Mouse (Mus musculus) thymus, postnatal 14 days (tissue): Measurements from ENCODE around the gene Pltp.
"Not testable (repeated sequence)": the region's sequence is repeated elsewhere in the genome, so short reads cannot be mapped to it uniquely, and the experiment has no call there.

Experiments
- DNase-seq: peaks from one replicate; pipeline ENCODE4 v3.0.0; 2021

Pltp gene

GRCm38 (mm10) chr2:164804533-164805331 lies 52.8 kb downstream of the Pltp start, which contains the start of the genes Acot8 and Zswim3:
TSS of gene Acot8 (minus strand) at chr2:164804882.
TSS of gene Zswim3 (plus strand) at chr2:164805098.
- peak; percentile 99 for DNase-seq

- DNase-seq: no peak
Measured at GRCm38 (mm10) chr2:164803921-164804313, 53.6 kb downstream of the Pltp start.

- DNase-seq: no peak
Measured at GRCm38 (mm10) chr2:164803201-164803920, 54.1 kb downstream of the Pltp start.

- DNase-seq: no peak
Measured at GRCm38 (mm10) chr2:164800252-164801004, 57.1 kb downstream of the Pltp start.

- not testable (repeated sequence) for DNase-seq
Measured at GRCm38 (mm10) chr2:164798554-164798953, 59.0 kb downstream of the Pltp start.

GRCm38 (mm10) chr2:164795868-164796267 lies 61.6 kb downstream of the Pltp start:
- no peak for DNase-seq

GRCm38 (mm10) chr2:164794293-164794692 lies 63.2 kb downstream of the Pltp start:
- peak; percentile 81 for DNase-seq

- DNase-seq: peak; percentile 33
Measured at GRCm38 (mm10) chr2:164793772-164794171, 63.7 kb downstream of the Pltp start.

GRCm38 (mm10) chr2:164793236-164793635 lies 64.3 kb downstream of the Pltp start:
- DNase-seq: peak; percentile 78

- no peak for DNase-seq
Measured at GRCm38 (mm10) chr2:164792400-164793190, 64.9 kb downstream of the Pltp start.

- DNase-seq: no peak
Measured at GRCm38 (mm10) chr2:164791841-164792261, 65.7 kb downstream of the Pltp start.

GRCm38 (mm10) chr2:164790451-164790850 lies 67.1 kb downstream of the Pltp start:
- no peak for DNase-seq
